Mouse (Mus musculus) cerebellum, postnatal 10 days (tissue): Measurements from ENCODE around the gene Gm10377.
"Not testable (repeated sequence)": the region's sequence is repeated elsewhere in the genome, so short reads cannot be mapped to it uniquely, and the experiment has no call there.

Source experiments
- DNase-seq, 2 experiments: peaks; one replicate each; pipeline ENCODE4 v3.0.0; 2021; ENCODE audit warnings: mixed read lengths in 2 of 2

The Gm10377 gene

GRCm38 (mm10) chr14:42797887-42798286, at the start of gene Gm10377:
Gene Gm10377, minus strand, starts transcription at chr14:42797987.
- not testable (repeated sequence) for DNase-seq

- DNase-seq, result not testable (repeated sequence)
Observed at GRCm38 (mm10) chr14:42768721-42769120, 29.1 kb downstream of the Gm10377 start, which contains the start of gene Gm3015. Gene Gm3015, minus strand, starts transcription at chr14:42768821.
